Mouse (Mus musculus) liver, adult 2 months (tissue): Measurements from ENCODE around the gene Mrpl54.

Experiments
- CTCF ChIP-seq: fragments of 200-500 bp; IDR thresholded peaks from 2 replicates; pipeline ENCODE4 v1.5.1; 2011; ENCODE audit warnings: low read depth, low read length, control low read depth
- POLR2A ChIP-seq: fragments of 200-500 bp; IDR thresholded peaks from 2 replicates; pipeline ENCODE4 v1.6.1; 2011; ENCODE audit warnings: low read length, control low read depth; ENCODE audit not compliant: insufficient read depth; ENCODE audit errors: extremely low read depth

DNA sequence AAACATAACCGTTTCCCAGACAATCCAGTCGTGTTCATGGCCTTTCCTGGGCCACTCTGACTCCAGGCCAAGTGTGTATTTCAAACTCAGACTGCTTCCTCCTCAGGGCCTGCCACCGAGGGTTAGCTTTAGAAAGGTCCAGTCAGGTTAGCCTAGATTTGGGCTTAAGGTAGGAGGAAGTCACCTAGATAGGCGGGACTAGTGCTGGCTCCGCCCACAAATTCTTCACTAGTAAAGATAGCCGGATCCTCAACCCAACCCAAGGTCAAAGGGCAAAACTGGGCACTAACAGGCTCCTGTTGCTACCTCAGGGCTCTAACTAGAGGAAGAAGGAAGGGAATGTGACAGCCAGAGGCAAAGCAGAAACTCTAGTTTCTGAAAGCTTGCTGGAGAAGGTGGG, 19.9 kb upstream of the Mrpl54 start:
- TF ChIP-seq CTCF = no peak
- no peak for TF ChIP-seq POLR2A
